Mouse (Mus musculus) B cell, adult 2 months (primary cell): ENCODE data around the gene Gm47841.
A peak's percentile ranks its signal among the peaks of the same experiment; 100 is the strongest.

Source experiments
- DNase-seq, 2 experiments: peaks; one replicate each; pipeline ENCODE4 v3.0.0; 2022

The Gm47841 gene

GRCm38 (mm10) chr15:101072736-101073135, 25.5 kb upstream of the Gm47841 start:
- DNase-seq = no peak

DNA sequence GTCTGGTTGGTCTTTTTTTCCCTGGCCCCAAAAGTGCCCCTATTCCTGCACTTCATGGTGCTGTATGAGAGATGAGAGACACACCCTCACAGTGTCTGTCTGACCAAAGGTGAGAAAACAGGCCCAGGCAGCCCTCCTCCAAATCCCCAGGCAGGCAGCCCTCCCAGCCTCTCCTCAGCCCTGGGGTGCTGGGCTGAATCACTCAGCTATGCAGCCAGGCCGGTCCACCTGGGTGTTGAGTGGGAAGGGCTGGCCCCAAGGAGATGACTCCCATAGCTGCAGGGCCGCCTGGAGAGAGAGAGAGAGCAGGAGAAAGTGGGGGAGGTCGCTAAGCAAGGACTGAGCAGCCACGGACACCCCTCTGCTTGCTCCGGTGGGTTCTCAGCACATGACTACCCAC, 23.6 kb upstream of the Gm47841 start:
- DNase-seq = no peak

DNA sequence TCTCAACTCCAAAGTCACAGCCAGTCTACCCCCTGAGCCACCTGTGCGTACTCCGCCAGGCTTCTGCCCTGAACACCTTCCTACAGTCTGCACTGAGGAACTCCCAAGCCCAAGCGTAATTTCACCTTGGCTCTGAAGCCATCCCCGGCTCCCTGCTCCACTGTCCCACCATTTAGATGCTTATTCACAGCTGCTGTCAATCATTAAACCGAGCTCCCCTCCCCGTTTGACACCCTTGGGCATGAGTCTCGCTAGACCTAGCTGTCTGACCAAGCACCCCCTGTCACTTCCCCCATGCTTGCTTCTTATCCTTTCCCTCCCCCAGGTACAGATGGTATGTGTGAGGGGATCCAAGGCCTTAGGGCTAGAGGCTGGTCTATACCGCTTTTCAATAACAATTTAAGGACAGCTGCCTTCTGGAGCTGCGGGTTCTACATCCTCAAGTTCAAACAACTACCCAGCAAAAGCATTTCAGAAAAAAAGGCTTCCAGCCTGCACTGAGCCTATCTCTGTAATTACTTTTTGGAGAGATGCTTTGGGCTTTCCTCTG, 22.5 kb upstream of the Gm47841 start:
- DNase-seq = no peak

DNA sequence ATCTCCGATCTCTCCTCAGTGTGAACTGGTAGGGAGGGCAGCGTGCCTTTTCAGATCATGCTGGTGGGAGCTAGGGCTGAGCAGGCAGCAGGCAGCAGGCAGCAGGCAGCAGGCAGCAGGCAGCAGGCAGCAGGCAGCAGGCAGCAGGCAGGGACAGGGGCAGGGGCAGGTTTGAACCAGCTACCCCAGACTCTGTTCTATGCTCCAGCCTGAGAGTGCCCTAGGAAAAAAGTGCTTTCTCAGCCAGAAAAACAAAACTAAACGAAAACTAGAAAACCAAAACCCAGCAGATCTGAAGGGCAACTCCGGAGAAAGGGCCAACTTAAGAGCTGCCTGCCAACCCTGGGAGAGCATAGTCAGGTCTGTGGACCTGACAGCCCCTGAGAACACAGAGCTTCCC, 21.5 kb upstream of the Gm47841 start:
- DNase-seq = no peak

DNA sequence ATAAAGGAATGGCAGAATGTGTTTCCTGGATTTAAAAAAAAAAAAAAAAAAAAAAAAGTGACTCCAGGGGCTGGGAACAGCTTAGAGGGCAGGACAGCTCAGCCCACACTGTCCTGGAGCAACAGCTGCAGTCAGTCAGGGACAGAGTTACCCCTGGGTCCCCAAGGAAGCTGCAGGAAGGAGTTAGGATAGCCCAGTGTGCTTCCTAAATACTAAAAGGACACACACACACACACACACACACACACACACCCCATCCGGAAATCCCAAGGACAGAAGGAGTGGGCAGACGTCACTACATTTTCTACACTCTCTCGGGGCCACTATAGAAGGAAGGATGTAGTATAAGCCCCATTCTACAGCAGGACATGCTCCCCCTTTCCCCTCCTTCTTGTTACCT, 20.8 kb upstream of the Gm47841 start:
- DNase-seq = no peak

GRCm38 (mm10) chr15:101066920-101067696, 19.9 kb upstream of the Gm47841 start:
- DNase-seq = no peak

GRCm38 (mm10) chr15:101066364-101066847, 19.2 kb upstream of the Gm47841 start:
- no peak for DNase-seq

DNA sequence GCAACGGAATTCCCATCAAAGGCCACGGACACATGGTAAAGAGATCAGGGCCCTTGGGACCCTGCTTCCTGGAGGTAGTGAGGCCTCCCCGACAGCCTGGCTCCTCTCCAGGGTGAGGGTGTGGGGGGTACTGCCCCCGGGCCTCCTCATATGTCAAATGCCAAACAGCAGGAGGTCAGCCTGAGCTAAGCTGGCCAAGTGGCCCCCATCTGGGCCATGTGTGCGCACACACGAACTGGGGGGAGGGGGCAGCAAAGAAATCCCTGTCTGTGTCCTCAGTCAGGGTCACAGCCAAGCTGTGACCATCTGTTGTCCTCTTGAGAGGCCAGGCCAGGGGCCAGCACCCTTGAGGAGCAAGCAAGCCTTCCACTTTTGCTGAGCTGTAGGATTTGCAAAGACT, 17.9 kb upstream of the Gm47841 start:
- DNase-seq = no peak

DNA sequence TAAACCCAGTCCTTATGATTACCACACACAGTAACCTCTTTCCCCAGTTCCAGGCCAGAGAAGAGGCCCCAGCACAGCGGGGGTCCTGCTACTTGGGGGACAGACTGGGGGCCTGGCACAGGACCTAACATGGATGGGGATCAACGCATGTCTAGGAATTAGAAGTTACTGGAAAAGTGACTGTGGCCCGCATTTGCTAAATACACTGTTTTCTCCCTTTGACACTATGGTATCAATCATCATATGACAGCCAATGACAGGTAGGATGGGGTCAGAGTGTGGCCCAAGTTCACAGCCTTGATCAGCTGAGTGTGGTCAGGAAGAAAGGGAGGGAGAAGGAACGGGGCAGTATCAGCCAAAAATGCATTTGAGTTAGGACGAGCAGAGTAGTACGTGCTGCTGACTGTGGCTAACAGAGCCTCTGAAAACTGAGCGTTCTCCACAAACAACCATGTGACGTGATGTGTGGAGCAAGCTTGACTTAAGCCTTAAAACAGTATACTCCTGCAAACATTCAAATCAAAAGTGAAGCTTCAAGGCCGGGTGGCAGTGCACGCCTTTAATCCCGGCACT, 13.2 kb upstream of the Gm47841 start:
- DNase-seq = no peak

- DNase-seq = no peak
Observed at GRCm38 (mm10) chr15:101059570-101060279, 12.5 kb upstream of the Gm47841 start.

DNA sequence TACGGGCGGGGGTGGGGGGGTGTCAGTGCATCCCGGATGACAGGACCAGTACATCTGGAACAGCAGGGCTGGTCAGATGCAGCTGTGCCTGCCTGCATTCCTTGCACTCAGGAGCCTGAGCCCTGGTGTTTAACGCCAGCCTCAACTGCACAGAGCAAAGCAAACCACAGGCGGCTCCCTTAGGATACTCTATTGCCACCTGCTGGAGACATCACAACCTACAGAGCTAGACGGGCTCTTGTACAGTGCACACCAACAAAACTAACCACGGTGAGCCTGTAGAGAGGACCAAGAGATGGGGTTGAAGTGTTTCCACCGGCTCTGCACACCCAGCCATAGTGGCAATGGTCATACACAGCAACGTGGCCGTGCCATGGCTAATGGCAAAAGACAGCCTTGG, 9.0 kb upstream of the Gm47841 start:
- DNase-seq = peak in 1 of 2 experiments; percentile 14

GRCm38 (mm10) chr15:101054541-101054940, 7.3 kb upstream of the Gm47841 start:
- DNase-seq = no peak

DNA sequence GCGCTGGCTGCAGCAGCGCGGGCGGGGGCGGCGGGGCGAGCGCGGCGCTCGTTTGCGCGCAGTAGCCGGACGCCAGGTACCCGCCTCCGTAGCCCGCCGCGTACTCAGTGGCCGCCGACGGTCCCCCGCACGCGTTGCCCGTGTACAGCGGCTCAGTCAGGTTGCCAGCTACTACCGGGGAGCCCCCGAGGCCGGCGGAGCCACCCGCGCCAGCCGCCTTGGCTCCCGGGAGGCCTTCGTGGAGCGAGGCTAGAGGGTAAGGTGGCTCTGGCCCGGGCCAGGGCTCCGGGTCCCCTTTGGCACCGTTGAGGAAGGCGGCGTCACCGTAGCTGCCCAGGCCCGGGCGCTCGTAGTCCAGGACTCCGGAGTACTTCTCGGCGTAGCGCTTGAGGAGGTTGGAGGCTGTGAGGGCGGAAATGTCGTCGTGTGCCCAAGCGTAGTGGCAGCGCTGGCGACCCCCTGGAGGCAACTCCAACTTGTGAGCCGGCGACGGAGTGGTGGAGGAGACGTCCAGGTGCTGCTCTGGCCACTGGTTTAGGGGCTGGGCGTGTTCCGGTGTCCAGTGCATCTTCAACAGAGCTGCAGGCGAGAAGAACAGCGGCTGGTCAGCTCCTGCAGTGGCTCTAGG, 6.7 kb upstream of the Gm47841 start:
- no peak for DNase-seq

DNA sequence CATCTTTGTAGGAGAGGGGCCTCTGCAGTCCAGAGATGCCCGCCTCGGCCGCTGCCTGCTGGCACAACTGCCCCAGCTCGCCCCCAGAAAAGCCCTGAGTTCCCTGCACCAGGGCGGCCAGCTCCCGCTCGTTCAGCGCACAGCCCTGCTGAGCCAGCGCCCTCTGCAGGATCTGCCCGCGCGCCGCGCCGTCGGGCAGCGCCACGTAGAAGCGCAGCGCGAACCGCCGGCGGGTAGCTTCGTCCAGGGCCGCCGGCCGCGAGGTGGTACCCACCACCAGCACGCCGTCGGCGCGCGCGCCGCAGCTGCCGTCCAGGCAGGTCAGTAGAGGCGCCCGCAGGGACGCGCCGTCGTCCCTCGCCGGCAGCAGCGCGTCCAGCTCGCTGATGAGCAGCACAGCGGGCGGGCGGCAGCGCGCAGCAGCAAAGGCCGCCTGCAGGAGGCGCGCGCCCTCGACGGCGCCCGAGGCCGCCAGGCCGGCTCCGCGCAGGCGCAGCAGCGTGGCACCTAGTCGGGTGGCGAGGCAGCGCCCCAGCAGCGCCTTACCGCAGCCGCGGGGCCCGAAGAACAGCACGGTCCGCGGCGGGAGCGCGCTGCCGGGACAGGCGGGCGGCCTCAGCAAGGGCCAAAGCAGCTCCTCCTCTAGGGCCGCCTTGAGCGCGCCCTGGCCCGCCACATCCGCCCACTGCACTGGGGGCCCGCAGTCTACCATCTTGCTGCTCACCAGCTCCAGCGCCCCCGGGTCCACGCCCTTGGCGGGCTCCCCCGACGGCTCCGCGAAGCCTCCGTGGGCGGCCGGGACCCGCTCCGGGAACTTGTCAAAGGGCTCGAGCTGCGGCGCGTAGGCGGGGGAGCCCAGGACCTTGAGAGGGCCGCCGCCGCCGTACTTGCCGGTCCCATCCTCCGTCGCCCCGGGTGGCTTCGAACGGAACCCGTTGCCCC, 5.6 kb upstream of the Gm47841 start:
- DNase-seq = no peak

DNA sequence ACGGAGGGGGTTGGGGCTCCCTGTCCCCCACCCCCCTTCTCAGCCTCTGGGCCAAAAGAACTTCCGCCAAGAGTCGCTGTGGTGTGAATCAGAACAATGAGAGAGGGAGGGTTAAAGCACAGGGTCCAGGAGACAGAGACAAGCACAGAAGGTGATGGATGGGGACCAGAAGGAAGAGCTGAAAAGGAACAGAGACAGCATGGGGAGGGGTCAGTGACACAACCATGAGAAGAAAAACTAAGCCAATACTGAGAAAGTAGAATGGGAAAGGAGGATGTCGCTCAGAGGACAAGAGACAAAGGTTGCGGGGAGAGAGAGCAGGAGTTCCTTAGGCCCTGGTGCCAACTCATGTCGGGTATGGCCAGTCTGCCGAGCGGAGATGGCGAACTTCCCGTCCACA, 4.7 kb upstream of the Gm47841 start:
- DNase-seq = no peak

GRCm38 (mm10) chr15:101048338-101048896, 1.2 kb upstream of the Gm47841 start:
- DNase-seq = no peak

- DNase-seq = no peak
Observed at GRCm38 (mm10) chr15:101046527-101047193, 537 bp downstream of the Gm47841 start.

DNA sequence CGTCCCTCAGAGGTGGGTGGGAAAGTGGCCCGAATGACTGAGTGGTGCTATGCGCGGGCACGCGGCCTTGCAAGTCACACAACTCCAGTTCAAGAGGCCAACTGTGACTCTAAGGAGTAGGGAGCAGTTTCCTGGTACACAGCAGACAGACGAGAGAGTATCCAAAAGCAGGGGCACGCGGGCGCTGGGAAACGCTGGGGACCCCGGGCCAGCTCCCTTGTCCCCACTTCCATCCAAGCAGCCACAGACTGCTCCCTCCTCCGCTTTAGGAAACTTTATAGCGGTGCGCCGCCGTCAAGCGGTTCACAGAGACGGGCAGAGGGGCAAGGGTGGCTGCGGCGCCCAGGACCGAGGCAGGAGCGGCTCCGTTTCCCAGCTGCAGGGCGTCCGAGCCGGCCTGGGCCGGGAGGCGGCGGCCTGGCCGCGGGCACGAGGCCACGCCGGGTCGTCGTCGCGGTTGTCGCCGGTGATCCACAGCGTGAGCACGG, 1.1 kb downstream of the Gm47841 start:
- no peak for DNase-seq

- DNase-seq = no peak
Observed at GRCm38 (mm10) chr15:101044531-101044930, 2.7 kb downstream of the Gm47841 start.

DNA sequence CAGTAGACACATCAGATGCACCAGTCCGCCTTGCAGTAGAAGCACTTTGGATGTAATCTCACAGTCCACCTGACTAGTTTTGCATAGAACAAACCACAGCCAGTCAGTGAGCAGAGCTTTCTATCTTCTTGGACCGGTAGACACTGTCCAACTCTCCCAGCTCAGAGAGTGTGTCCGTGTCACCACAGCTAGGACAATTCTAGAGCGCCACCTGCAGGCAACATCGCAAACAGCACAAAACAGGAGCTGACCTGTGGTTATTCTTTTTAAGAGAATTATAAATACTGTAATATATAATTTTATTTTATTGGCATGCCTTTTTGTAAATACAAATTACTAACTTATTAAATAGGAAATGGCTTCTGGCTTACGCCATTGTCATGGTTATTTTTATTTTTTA, 4.6 kb downstream of the Gm47841 start:
- DNase-seq = peak; percentile 55 to 60

- DNase-seq = no peak
Observed at GRCm38 (mm10) chr15:101041966-101042365, 5.2 kb downstream of the Gm47841 start.
